Mouse (Mus musculus): ENCODE results near the gene Flnb. TPM values are rescaled to one million over a fixed set of nuclear protein-coding genes. Genes with fewer than 3 reads are reported as not detected.
A peak's percentile ranks its signal among the peaks of the same experiment; 100 is the strongest.

Flnb gene
- polyA plus RNA-seq, 1 experiment = 37.2 TPM

GRCm38 (mm10) chr14:7855101-7855500, 37.3 kb downstream of the Flnb start:
- no peak for DNase-seq
- H3K4me3 ChIP-seq (ENCODE audit: insufficient read depth, low read depth, low read length) = no peak overlapping the region
- 72% methylated on average over 6 of the region's 6 CpGs for WGBS
- H3K36me3 ChIP-seq (ENCODE audit: control insufficient read depth, insufficient read depth, low read length) = no peaks in the 10 kb centered on the region
- H3K27me3 ChIP-seq (replicated peaks; ENCODE audit: control insufficient read depth, insufficient read depth, low read length) = no peaks in the 10 kb centered on the region
- TF ChIP-seq POLR2A (IDR thresholded peaks at IDR 0.05; ENCODE audit: low read depth, low read length) (no peak), CTCF (conservative IDR thresholded peaks at IDR 0.05; ENCODE audit: insufficient read depth, insufficient read length, low read depth, low read length) (no peak)
- peaks cover 26% of the 10 kb centered on the region; the same call in 1 of the 2 replicates for H3K4me1 ChIP-seq (ENCODE audit: control insufficient read depth, insufficient read depth, low read length)
- H3K27ac ChIP-seq (ENCODE audit: insufficient read depth, low read depth, low read length) = no peak overlapping the region

GRCm38 (mm10) chr14:7855501-7855900, 37.7 kb downstream of the Flnb start:
- Histone ChIP-seq H3K36me3 (ENCODE audit: control insufficient read depth, insufficient read depth, low read length) (no peaks in the 10 kb centered on the region), H3K4me3 (ENCODE audit: insufficient read depth, low read depth, low read length) (no peak overlapping the region), H3K27ac (ENCODE audit: insufficient read depth, low read depth, low read length) (no peak overlapping the region), H3K4me1 (ENCODE audit: control insufficient read depth, insufficient read depth, low read length) (peaks cover 27% of the 10 kb centered on the region; the same call in 1 of the 2 replicates), H3K27me3 (replicated peaks; ENCODE audit: control insufficient read depth, insufficient read depth, low read length) (no peaks in the 10 kb centered on the region)
- DNase-seq = no peak
- TF ChIP-seq CTCF (conservative IDR thresholded peaks at IDR 0.05; ENCODE audit: insufficient read depth, insufficient read length, low read depth, low read length) (no peak), POLR2A (IDR thresholded peaks at IDR 0.05; ENCODE audit: low read depth, low read length) (no peak)
- 78% methylated on average over 5 of the region's 5 CpGs for WGBS

- Histone ChIP-seq H3K27ac (ENCODE audit: insufficient read depth, low read depth, low read length) (no peak overlapping the region), H3K4me1 (ENCODE audit: control insufficient read depth, insufficient read depth, low read length) (peaks cover 28% of the 10 kb centered on the region; the same call in 1 of the 2 replicates), H3K4me3 (ENCODE audit: insufficient read depth, low read depth, low read length) (no peak overlapping the region), H3K27me3 (replicated peaks; ENCODE audit: control insufficient read depth, insufficient read depth, low read length) (no peaks in the 10 kb centered on the region), H3K36me3 (ENCODE audit: control insufficient read depth, insufficient read depth, low read length) (no peaks in the 10 kb centered on the region)
- WGBS = 85% methylated on average over 10 of the region's 10 CpGs
- DNase-seq = no peak
- TF ChIP-seq POLR2A (IDR thresholded peaks at IDR 0.05; ENCODE audit: low read depth, low read length) (no peak), CTCF (conservative IDR thresholded peaks at IDR 0.05; ENCODE audit: insufficient read depth, insufficient read length, low read depth, low read length) (no peak)
These were observed 38.6 kb downstream of the Flnb start for GRCm38 (mm10) chr14:7856348-7856747.

- no peak for TF ChIP-seq CTCF (conservative IDR thresholded peaks at IDR 0.05; ENCODE audit: insufficient read depth, insufficient read length, low read depth, low read length)
- TF ChIP-seq POLR2A (IDR thresholded peaks at IDR 0.05; ENCODE audit: low read depth, low read length) = no peak
- peaks cover 24% of the 10 kb centered on the region; the same call in 1 of the 2 replicates for H3K4me1 ChIP-seq (ENCODE audit: control insufficient read depth, insufficient read depth, low read length)
- H3K27me3 ChIP-seq (replicated peaks; ENCODE audit: control insufficient read depth, insufficient read depth, low read length) = no peaks in the 10 kb centered on the region
- WGBS = over 99% methylated on average over 3 of the region's 3 CpGs
- no peak for DNase-seq
- no peak overlapping the region for H3K27ac ChIP-seq (ENCODE audit: insufficient read depth, low read depth, low read length)
- no peak overlapping the region for H3K4me3 ChIP-seq (ENCODE audit: insufficient read depth, low read depth, low read length)
- no peaks in the 10 kb centered on the region for H3K36me3 ChIP-seq (ENCODE audit: control insufficient read depth, insufficient read depth, low read length)
These were observed 40.1 kb downstream of the Flnb start for GRCm38 (mm10) chr14:7857835-7858234.

GRCm38 (mm10) chr14:7858430-7858829, 40.7 kb downstream of the Flnb start:
- Histone ChIP-seq H3K27ac (ENCODE audit: insufficient read depth, low read depth, low read length) (no peak overlapping the region), H3K4me3 (ENCODE audit: insufficient read depth, low read depth, low read length) (no peak overlapping the region), H3K27me3 (replicated peaks; ENCODE audit: control insufficient read depth, insufficient read depth, low read length) (no peaks in the 10 kb centered on the region), H3K4me1 (ENCODE audit: control insufficient read depth, insufficient read depth, low read length) (peaks cover 27% of the 10 kb centered on the region; the same call in 1 of the 2 replicates), H3K36me3 (ENCODE audit: control insufficient read depth, insufficient read depth, low read length) (no peaks in the 10 kb centered on the region)
- no peak for TF ChIP-seq CTCF (conservative IDR thresholded peaks at IDR 0.05; ENCODE audit: insufficient read depth, insufficient read length, low read depth, low read length)
- no peak for TF ChIP-seq POLR2A (IDR thresholded peaks at IDR 0.05; ENCODE audit: low read depth, low read length)
- WGBS = 44% methylated on average over 4 of the region's 4 CpGs
- DNase-seq = peak; percentile 32

GRCm38 (mm10) chr14:7860525-7861154, 42.9 kb downstream of the Flnb start:
- TF ChIP-seq CTCF (conservative IDR thresholded peaks at IDR 0.05; ENCODE audit: insufficient read depth, insufficient read length, low read depth, low read length) (no peak), POLR2A (IDR thresholded peaks at IDR 0.05; ENCODE audit: low read depth, low read length) (no peak)
- no peaks in the 10 kb centered on the region for H3K27me3 ChIP-seq (replicated peaks; ENCODE audit: control insufficient read depth, insufficient read depth, low read length)
- H3K27ac ChIP-seq (ENCODE audit: insufficient read depth, low read depth, low read length) = no peak overlapping the region
- no peaks in the 10 kb centered on the region for H3K36me3 ChIP-seq (ENCODE audit: control insufficient read depth, insufficient read depth, low read length)
- no peak for DNase-seq
- no peak overlapping the region for H3K4me3 ChIP-seq (ENCODE audit: insufficient read depth, low read depth, low read length)
- H3K4me1 ChIP-seq (ENCODE audit: control insufficient read depth, insufficient read depth, low read length) = peaks cover 20% of the 10 kb centered on the region; the same call in 1 of the 2 replicates
- WGBS = 87% methylated on average over 8 of the region's 8 CpGs

- TF ChIP-seq CTCF (conservative IDR thresholded peaks at IDR 0.05; ENCODE audit: insufficient read depth, insufficient read length, low read depth, low read length) = no peak
- TF ChIP-seq POLR2A (IDR thresholded peaks at IDR 0.05; ENCODE audit: low read depth, low read length) = no peak
- DNase-seq = peak; percentile 49
These were observed 43.5 kb downstream of the Flnb start for GRCm38 (mm10) chr14:7861275-7861674.

More at GRCm38 (mm10) chr14:7861275-7861674, 43.5 kb downstream of the Flnb start:
- 77% methylated on average over 1 of the region's 1 CpGs for WGBS
- Histone ChIP-seq H3K36me3 (ENCODE audit: control insufficient read depth, insufficient read depth, low read length) (no peaks in the 10 kb centered on the region), H3K4me1 (ENCODE audit: control insufficient read depth, insufficient read depth, low read length) (peaks cover 20% of the 10 kb centered on the region; the same call in 1 of the 2 replicates), H3K4me3 (ENCODE audit: insufficient read depth, low read depth, low read length) (no peak overlapping the region), H3K27me3 (replicated peaks; ENCODE audit: control insufficient read depth, insufficient read depth, low read length) (no peaks in the 10 kb centered on the region), H3K27ac (ENCODE audit: insufficient read depth, low read depth, low read length) (no peak overlapping the region)
